Mouse (Mus musculus) B cell, adult 2 months (primary cell): ENCODE data around the gene Mepe.

Source experiments
- DNase-seq, 2 experiments: peaks; one replicate each; pipeline ENCODE4 v3.0.0; 2022

The Mepe gene

DNA sequence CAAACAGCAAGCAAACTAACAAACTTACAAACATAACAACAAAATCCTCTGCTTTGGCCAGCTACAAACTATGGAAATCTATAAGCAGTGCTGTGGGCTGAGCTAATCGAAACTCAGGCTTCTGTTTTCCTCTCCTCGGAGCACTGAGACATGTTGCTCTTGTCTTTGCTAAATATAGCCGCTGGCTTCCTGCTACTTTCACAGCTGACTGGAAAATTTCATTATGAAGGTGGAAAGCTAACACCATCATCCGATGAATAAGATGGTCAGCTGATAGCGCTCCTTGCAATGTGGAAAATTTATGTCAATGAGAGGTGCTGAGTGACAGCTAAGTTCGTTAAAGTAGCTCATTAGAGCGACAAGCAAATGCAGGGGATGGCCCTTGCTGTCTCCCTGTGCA is 33.5 kb downstream of the Mepe start:
- DNase-seq, result no peak

DNA sequence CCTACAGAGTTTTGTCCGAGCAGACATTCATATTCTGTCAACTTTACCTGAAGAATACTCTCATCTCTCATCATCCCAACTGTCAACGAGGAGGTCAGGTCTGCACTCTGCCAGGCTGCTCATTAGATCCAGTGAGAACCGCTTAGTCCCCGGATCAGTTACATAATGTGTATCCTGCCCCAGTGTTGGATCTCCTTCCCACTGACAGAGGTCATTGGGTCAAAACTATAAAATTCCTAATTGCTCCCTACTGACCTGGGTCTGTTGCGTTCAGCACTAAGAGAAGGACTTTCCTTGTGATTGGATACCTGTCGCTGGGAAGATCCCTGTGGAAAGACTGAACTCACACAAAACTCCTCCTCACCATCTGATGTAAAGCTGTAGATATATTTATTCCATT is 34.1 kb downstream of the Mepe start:
- DNase-seq, result no peak

DNA sequence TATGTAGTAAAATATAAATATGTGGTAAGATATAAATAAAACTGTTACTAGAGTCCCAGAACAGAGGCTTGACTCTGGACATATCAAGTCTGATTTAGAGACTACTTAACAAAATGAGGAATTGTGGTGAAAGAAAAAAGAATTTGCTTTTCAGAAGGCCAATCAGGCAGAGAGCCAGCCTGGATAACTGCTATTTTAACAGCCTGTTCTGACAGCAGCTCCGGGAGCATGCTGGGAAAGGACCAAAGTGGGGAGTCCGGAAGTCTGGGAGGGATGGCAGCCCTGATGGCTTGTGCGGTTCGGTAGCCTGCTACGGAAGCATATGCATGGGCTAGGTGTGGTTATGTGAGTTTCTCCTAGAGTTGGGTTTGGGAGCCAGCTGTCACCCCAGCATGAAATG is 45.5 kb downstream of the Mepe start:
- no peak for DNase-seq

DNA sequence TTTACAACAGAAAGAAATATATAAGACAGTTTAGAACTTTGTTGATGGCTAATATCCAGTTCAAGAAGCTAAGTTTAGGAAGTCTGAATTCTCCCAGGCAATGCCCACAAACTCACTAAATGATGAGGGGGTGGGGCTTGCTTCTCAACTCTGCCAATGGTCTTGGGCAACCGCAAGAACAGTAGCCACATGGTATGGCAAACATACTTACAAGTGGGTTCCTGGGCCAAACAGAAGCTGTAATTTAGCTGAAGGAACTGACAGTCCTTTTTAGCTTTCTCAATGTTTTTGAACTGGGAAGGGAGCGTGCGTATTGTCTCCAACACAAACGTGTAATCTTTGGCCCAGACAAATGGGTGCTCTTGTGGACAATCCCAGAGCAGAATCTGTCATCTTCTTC is 46.2 kb downstream of the Mepe start:
- DNase-seq, result no peak

DNA sequence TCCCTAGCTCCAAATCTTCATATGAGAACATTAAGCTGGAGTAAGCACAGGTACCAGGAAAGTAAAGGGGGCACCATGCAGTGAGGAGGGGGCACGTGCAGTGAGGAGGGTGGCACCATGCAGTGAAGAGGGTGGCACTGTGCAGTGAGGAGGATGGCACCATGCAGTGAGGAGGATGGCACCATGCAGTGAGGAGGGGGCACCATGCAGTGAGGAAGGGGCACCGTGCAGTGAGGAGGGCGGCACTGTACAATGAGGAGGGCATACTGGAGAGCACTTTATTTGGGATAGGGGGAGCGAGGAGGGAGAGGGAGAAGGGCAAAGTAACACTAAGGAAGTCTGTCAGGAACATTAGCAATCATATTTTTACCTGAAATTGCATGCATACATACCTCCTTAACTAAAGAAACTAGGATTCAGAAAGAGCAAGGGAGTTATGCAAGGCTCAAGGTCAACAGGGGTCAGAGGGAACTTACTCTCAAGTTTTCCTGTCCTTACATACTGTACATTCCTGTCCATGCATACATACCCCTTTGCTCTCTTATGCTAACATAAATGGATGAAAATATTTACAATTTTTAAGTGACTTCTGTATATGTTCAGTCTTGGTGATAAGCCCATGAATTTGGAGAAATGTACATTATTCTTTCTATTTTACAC is 48.6 kb downstream of the Mepe start:
- DNase-seq, result no peak

DNA sequence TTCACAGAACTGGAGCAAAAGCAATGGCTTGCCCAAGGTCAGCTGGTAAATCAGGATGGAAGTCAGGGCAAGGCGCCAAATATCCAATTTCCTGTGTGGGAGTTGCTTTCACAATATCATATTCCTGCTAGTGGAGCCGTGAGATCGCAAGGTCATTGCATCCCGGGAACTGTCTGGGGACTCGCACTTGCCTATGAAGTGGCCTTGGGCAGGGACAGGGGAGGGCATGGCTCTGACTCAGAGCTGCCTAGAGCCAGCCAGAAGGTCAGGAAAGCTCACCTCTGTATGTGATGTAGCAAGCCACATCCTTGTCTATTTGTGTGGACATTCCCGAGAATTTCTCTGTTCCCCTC is 49.2 kb downstream of the Mepe start:
- DNase-seq, result no peak

DNA sequence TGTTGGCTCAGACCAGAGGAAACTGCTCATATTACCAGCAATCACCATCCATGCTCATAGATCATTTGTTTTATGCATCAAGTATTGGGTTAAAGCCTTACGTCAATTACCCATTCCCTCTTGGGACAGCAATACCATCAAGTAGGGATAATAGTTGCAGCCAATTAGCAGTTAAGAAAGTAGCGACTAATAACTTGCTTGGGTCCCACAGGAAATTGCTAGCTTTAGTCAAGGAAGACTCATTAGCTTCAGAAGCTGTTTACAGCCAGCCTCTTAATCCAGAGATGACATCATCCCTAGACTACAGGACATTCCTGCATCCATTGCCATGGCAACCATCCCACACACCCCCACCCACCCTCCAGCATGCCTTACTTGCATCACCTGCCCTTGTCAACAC is 50.0 kb downstream of the Mepe start:
- no peak for DNase-seq

DNA sequence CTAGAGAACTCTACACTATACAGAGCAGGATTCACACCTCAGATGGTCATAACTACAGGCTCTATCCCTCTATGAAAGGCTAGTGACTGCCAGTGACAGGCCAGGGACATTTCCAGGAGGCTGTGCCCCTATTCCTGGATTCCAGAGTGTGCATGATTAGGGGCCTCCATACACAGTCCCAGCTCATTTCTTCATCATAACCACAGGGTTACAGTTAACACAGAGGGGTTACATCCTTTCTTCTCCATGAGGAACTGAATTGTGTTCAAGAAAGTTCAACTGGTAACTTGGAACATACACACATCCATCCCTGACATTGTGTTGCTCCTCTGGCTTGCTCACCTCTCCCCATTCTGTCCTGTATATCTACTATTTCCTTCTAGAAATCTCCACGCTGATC is 51.8 kb downstream of the Mepe start:
- DNase-seq, result no peak

DNA sequence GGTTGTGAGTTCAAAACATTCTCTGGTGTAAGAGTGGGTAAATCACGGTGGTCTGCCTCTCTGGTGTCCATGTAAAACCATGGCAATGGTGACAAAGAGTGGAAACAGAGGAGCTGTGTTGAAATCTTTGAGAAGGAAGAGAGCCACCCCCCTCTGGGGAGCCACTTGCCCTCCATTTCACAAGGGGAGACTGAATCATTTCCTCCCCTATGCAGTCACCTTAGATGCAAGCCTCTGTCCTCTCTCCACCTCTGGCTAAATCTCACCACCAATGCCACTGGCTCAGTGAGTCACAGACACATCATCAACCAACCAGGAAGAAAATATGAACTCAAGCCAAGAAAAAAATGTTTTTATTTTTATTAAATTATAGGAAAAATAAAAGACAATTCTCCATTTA is 55.4 kb downstream of the Mepe start:
- no peak for DNase-seq

DNA sequence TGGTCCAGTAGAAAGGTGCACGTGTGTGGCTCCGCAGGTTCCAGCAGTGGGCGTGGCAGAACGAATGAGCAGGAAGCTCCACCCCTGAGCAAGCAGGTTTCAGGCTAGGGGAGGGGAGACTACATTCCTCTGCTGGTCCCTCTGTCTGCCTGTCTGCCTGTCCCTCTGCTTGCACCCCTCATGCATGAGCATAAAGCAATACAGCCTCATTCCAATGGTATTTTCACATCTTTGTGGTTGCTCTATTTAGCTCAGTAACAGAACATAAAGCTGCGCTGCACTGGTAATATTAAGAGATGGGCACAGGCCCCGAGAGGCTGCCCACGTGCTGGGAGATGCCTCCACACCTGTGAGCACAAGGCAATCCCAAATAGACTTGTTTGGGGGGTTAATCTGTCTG is 56.5 kb downstream of the Mepe start:
- no peak for DNase-seq

DNA sequence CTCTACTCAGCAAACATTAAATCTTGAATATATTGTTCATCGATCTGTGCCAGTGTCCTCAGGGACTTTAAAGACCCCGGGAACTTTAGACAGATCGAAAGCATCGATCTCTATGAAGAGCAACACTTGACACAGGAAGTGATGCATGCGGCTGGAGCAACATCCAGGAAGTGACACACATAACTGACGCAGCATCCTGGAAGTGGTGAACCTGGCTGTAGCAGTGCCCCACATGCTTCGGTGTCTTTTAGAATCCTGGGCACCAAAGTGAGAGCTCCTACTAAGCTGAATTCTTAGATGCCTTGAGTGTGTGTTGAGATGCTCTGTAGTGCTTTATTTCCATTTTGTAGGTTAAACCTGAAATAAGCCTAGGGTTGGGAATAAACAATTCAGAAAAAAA is 59.4 kb downstream of the Mepe start:
- no peak for DNase-seq

DNA sequence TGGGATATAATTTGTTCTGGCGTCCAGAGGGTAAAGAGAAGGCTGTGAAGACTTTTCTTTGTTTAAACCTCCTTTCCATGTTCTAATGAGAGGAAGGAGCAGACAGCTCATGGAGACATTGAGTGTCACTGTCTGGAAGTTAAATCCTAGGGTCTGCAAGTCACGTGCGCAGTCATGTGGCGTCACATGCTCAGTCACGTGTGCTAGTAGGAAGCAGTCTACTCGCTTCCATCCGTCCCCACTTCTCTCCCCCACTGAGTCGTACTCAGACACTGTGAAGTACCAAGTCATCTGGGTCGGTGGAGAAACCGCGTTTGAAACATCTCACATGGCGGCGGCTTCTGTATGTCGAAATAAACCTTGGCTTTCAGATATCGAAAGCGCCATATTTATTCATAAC is 60.4 kb downstream of the Mepe start:
- DNase-seq, result no peak

DNA sequence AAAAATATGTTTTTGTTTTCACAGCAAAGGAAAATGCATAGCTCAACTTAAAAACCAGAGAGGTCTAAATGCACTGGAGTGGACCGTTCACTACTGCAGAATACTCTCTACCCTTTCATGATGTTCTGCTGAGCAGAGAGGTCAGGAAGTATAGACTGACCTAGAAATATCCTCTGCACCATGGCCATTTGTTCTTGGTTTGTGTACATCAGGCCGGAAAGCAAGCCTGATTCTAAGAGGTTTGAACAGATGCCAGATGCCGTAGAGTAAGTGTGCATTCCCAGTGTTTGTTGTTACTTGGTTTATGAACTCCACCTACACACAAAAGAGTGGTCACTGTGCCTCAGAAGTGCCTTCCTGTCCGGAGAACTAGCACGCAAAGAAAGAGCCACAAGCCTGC is 61.8 kb downstream of the Mepe start:
- no peak for DNase-seq
